Mouse (Mus musculus) small intestine, adult 2 months (tissue): ENCODE results near the gene Csf1.

Experiments used
- CTCF ChIP-seq: fragments of 200-500 bp; IDR thresholded peaks from 2 replicates; pipeline ENCODE4 v1.5.1; 2012; ENCODE audit warnings: low read depth, mild to moderate bottlenecking, control low read depth, inconsistent platforms, low read length, moderate library complexity, mixed read lengths; ENCODE audit not compliant: insufficient replicate concordance, insufficient read length; ENCODE audit errors: extremely low read depth
- POLR2A ChIP-seq: fragments of 200-500 bp; IDR thresholded peaks from 2 replicates; pipeline ENCODE4 v1.6.1; 2012; ENCODE audit warnings: low read depth, mild to moderate bottlenecking, control low read depth, inconsistent platforms, low read length, moderate library complexity

DNA sequence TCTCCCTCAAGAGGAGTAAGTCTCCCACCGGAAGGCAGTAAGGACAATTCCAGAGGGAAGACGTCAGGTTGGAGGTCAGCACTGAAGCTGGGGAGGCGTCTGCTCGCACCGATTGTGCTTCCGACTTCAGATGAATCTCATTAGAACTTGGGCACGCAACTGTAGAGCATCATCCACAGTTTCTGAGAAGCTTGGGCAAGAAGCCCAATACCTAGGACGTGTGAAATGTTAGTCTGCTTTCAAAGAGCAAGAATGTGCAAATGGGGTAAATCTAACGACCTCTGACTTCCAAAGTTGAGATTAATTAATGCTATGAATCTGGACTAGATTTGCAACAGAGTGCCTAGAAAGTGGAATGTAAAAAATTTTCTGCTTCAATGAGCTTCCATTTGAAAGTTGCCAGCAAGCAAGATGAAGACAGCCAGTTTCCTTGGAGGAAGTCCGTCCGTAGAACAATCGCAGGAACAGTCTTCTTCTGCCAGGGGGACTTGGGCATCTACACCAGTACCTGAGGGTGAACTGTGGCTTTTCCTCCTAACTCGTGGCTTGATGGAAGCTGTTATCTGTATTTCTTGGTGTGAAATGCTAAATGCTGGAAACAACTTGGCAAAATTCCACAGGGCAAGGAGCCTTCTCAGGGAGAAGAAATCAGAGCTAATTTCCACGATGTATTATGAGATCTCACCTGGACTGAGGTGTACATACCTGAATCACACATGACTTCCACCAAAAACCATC lies 47.9 kb upstream of the Csf1 start:
- TF ChIP-seq CTCF (no peak), POLR2A (no peak)
